9 mouse cellular contexts compared by ENCODE assay signal in the genomic region with DNA sequence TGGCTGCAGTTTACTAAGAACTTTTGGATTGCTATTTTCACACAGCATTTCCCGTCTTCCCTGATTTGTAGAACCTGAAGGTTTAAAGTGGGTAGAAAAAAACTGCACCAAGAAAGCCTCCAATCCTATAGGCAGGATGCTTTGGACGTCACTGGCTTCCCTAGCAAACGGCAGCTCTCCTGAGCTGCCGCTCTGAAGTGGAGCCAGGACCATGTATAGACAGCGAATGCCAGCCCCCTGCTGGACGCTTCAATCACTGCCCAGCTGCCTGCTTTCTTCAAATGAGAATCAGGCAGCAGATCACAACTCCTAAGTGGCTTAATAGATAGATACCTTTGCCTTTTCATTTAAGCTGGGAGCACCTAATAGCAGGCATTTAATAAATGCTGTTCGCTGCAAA. TPM values are rescaled to one million over a fixed set of nuclear protein-coding genes. Genes with fewer than 3 reads are reported as not detected.
DNase-seq lines count a peak whose midpoint lies in the region; ATAC-seq and TF ChIP-seq lines count a peak whose summit lies in the region.
"Had no signal": no experiment of that assay in that cellular context is flagged by ENCODE, and none has a peak within 500 bp of the region (broad histone marks: within the 10 kb centered on the region; RNA-seq: fewer than 3 reads in every experiment).

Gene Grpr, minus strand, starts transcription at position 12 of the 400 bp plus-strand sequence.

- H3K27ac ChIP-seq in hindbrain, embryonic 11.5 days (ENCODE audit: low read depth, low read length), result no peak within 1 kb of the TSS

- no peaks in the 10 kb centered on the region for H3K4me1 ChIP-seq in hindbrain, embryonic 11.5 days (replicated peaks; ENCODE audit: control insufficient read depth, insufficient read depth, low read length)
- no peaks in the 10 kb centered on the region for H3K4me1 ChIP-seq in lung, adult 2 months (ENCODE audit: control insufficient read depth, insufficient read depth, low read length)

- H3K36me3 ChIP-seq in hindbrain, embryonic 11.5 days (ENCODE audit: control insufficient read depth, insufficient read depth, low read length), result no peaks in the 10 kb centered on the region

- peak; percentile 62 for DNase-seq in ZHBTc4 (ENCODE audit: low read depth, low spot score)
- peak; percentile 16 for DNase-seq in embryo, embryonic 11.5 days (ENCODE audit: low read depth, low spot score)
- peak; percentile 54 for DNase-seq in hindbrain, embryonic 11.5 days (ENCODE audit: low spot score)
- DNase-seq in layer of hippocampus, adult 18-20 months (ENCODE audit: low spot score in 2 of 2), result peak; percentile 16 to 37
- peak; percentile 12 for DNase-seq in lung, adult 2 months
- DNase-seq in ovary, postnatal 14 days (ENCODE audit: low spot score), result peak; percentile 17

- peak; percentile 68 for ATAC-seq in CD4-positive, CD25-positive, alpha-beta regulatory T cell, adult 4 months
- ATAC-seq in hindbrain, embryonic 11.5 days (ENCODE audit: low FRiP score), result peak; percentile 86
- no peak for ATAC-seq in monocyte, adult 5-6 weeks (replicated peaks; ENCODE audit: insufficient number of reproducible peaks, low FRiP score, low TSS enrichment, poor library complexity, severe bottlenecking)

- 25% methylated on average over 7 of the region's 7 CpGs for WGBS in hindbrain, embryonic 11.5 days
- 22% methylated on average over 7 of the region's 7 CpGs for WGBS in lung, adult 2 months

- peak; percentile 47 for TF ChIP-seq CTCF in lung, adult 2 months (IDR thresholded peaks at IDR 0.05; ENCODE audit: insufficient read depth, low read length)

- H3K9ac ChIP-seq in hindbrain, embryonic 11.5 days (ENCODE audit: low read depth, low read length), result no peak within 1 kb of the TSS

- no peaks in the 10 kb centered on the region for H3K9me3 ChIP-seq in hindbrain, embryonic 11.5 days (ENCODE audit: control insufficient read depth, low read length)

- H3K4me2 ChIP-seq in hindbrain, embryonic 11.5 days (replicated peaks; ENCODE audit: low read depth, low read length), result no peak within 1 kb of the TSS

- no peak within 1 kb of the TSS for H3K4me3 ChIP-seq in hindbrain, embryonic 11.5 days (ENCODE audit: low read depth, low read length)
- no peak within 1 kb of the TSS for H3K4me3 ChIP-seq in lung, adult 2 months (replicated peaks; ENCODE audit: extremely low read depth, low read depth, low read length)

- peaks cover 8% of the 10 kb centered on the region; the same call in 1 of the 2 replicates for H3K27me3 ChIP-seq in hindbrain, embryonic 11.5 days (ENCODE audit: control insufficient read depth, insufficient read depth, low read length)

- TF ChIP-seq POLR2A in lung, adult 2 months (IDR thresholded peaks at IDR 0.05; ENCODE audit: borderline replicate concordance, extremely low read depth, low read depth, low read length), result no peak

RNA-seq across cellular contexts. Expression of gene Grpr, which starts in this region (rescaled TPM):
- polyA plus RNA-seq in CD4-positive, CD25-positive, alpha-beta regulatory T cell, adult 4 months (2017; shearing (Covaris generic)), result not detected
- 0.11 and 0.15 TPM in 2 replicates for polyA plus RNA-seq in hindbrain, embryonic 11.5 days (2014; fragmentation: Nextera tagmentation; extraction: Ambion mirVana)
- total RNA-seq in layer of hippocampus, adult 18-20 months (2021), result 1 to 10 TPM; 1.5 to 3.1 TPM
- polyA plus RNA-seq in lung, adult 2 months (2012; rRNA removed), result 0.06 and 0.07 TPM in 2 replicates
- not detected in 3 replicates for total RNA-seq in monocyte, adult 5-6 weeks (2017)
- polyA plus RNA-seq: testis, adult 2 months had no signal

Comparison
In these comparisons a context has a peak if more than half of its experiments do, and no peak if none do; other contexts are left out.
1. Peak in ATAC-seq in CD4-positive, CD25-positive, alpha-beta regulatory T cell, adult 4 months; RNA of the gene not detected or under 1 TPM.
2. Peak in DNase-seq and ATAC-seq in hindbrain, embryonic 11.5 days; RNA of the gene not detected or under 1 TPM.
3. Peak in DNase-seq in lung, adult 2 months; RNA of the gene not detected or under 1 TPM.
4. DNase-seq: peak in every context shown above with its lines; median percentile 62 in ZHBTc4; 54 in hindbrain, embryonic 11.5 days; 26 in layer of hippocampus, adult 18-20 months; 17 in ovary, postnatal 14 days; 16 in embryo, embryonic 11.5 days; 12 in lung, adult 2 months.